8 mouse cellular contexts compared by ENCODE assay signal in genomic region chr3:131271559-131272373, GRCm38 (mm10). TPM values are rescaled to one million over a fixed set of nuclear protein-coding genes. Genes with fewer than 3 reads are reported as not detected.
DNase-seq lines count a peak whose midpoint lies in the region; ATAC-seq and TF ChIP-seq lines count a peak whose summit lies in the region.

Hadh (minus strand) TSS chr3:131272101.

- peaks cover 28% of the 10 kb centered on the region for H3K4me1 ChIP-seq in E14TG2a.4 (replicated peaks; ENCODE audit: low read depth, low read length)
- H3K4me1 ChIP-seq in forebrain, embryonic 13.5 days, result peaks cover 19% of the 10 kb centered on the region
- H3K4me1 ChIP-seq in liver, postnatal 0 days (ENCODE audit: insufficient read depth), result peaks cover 22% of the 10 kb centered on the region
- no peaks in the 10 kb centered on the region for H3K4me1 ChIP-seq in neural tube, embryonic 14.5 days (ENCODE audit: control insufficient read depth, insufficient read depth, low read length)

- TF ChIP-seq EP300 in liver, postnatal 0 days (IDR thresholded peaks at IDR 0.05; ENCODE audit: low read depth), result no peak

- DNase-seq in c-Kit-positive CD71-positive TER-119-positive erythroid progenitor cells, embryonic 14.5 days (ENCODE audit: low spot score), result peak; percentile 71
- peak; percentile 89 to 90 for DNase-seq in heart, postnatal 10 days
- peak; percentile 60 for DNase-seq in large intestine, adult 2 months (ENCODE audit: low read depth, low spot score)
- peak; percentile 92 for DNase-seq in liver, postnatal 0 days
- DNase-seq in testis, postnatal 10 days (ENCODE audit: low spot score), result peak; percentile 93

- H3K27ac ChIP-seq in forebrain, embryonic 13.5 days, result no peak within 1 kb of the TSS
- peak within 1 kb of the TSS; percentile 95 for H3K27ac ChIP-seq in liver, postnatal 0 days (ENCODE audit: low read depth)
- no peak within 1 kb of the TSS for H3K27ac ChIP-seq in neural tube, embryonic 14.5 days (ENCODE audit: low read depth, low read length)

- H3K9ac ChIP-seq in forebrain, embryonic 13.5 days, result peak within 1 kb of the TSS; percentile 63
- H3K9ac ChIP-seq in liver, postnatal 0 days (replicated peaks), result peak within 1 kb of the TSS; percentile 79
- peak within 1 kb of the TSS; percentile 52 for H3K9ac ChIP-seq in neural tube, embryonic 14.5 days (replicated peaks; ENCODE audit: low read depth, low read length)

- intact Hi-C loops in heart, postnatal 10 days (cut with DNase I), result loop anchor here (2.0 kb wide), 1 partner anchor 25 kb away; no protein-coding TSS in a partner anchor

- peaks cover 11% of the 10 kb centered on the region for H3K9me3 ChIP-seq in E14TG2a.4 (ENCODE audit: low read length)
- no peaks in the 10 kb centered on the region for H3K9me3 ChIP-seq in forebrain, embryonic 13.5 days (replicated peaks)
- no peaks in the 10 kb centered on the region for H3K9me3 ChIP-seq in liver, postnatal 0 days (ENCODE audit: low read length)
- no peaks in the 10 kb centered on the region for H3K9me3 ChIP-seq in neural tube, embryonic 14.5 days (ENCODE audit: control insufficient read depth, low read length)

- no peaks in the 10 kb centered on the region for H3K27me3 ChIP-seq in E14TG2a.4 (ENCODE audit: insufficient read depth, low read length)
- H3K27me3 ChIP-seq in forebrain, embryonic 13.5 days, result no peaks in the 10 kb centered on the region
- no peaks in the 10 kb centered on the region for H3K27me3 ChIP-seq in liver, postnatal 0 days (ENCODE audit: insufficient read depth, low read length)
- H3K27me3 ChIP-seq in neural tube, embryonic 14.5 days (ENCODE audit: control insufficient read depth, insufficient read depth, low read length), result no peaks in the 10 kb centered on the region

- peak; percentile 96 for ATAC-seq in forebrain, embryonic 13.5 days
- ATAC-seq in liver, postnatal 0 days, result peak; percentile 87
- ATAC-seq in neural tube, embryonic 14.5 days (ENCODE audit: low read depth), result peak; percentile 96

- TF ChIP-seq CTCF in E14TG2a.4 (conservative IDR thresholded peaks at IDR 0.05; ENCODE audit: low read length), result no peak
- no peak for TF ChIP-seq CTCF in liver, postnatal 0 days (IDR thresholded peaks at IDR 0.05; ENCODE audit: low read depth)

- peak within 1 kb of the TSS; percentile 91 for H3K4me3 ChIP-seq in E14TG2a.4 (replicated peaks; ENCODE audit: low read length)
- peak within 1 kb of the TSS; percentile 53 for H3K4me3 ChIP-seq in forebrain, embryonic 13.5 days
- H3K4me3 ChIP-seq in liver, postnatal 0 days (ENCODE audit: low read depth, low read length), result peak within 1 kb of the TSS; percentile 77
- H3K4me3 ChIP-seq in neural tube, embryonic 14.5 days (ENCODE audit: low read depth, low read length), result peak within 1 kb of the TSS; percentile 60

- peaks cover 27% of the 10 kb centered on the region for H3K36me3 ChIP-seq in E14TG2a.4 (ENCODE audit: insufficient read depth, low read length)
- H3K36me3 ChIP-seq in forebrain, embryonic 13.5 days (ENCODE audit: poor library complexity, severe bottlenecking), result no peaks in the 10 kb centered on the region
- peaks cover 2% of the 10 kb centered on the region; the same call in 1 of the 2 replicates for H3K36me3 ChIP-seq in liver, postnatal 0 days (replicated peaks; ENCODE audit: insufficient read depth, low read length)
- no peaks in the 10 kb centered on the region for H3K36me3 ChIP-seq in neural tube, embryonic 14.5 days (ENCODE audit: control insufficient read depth, insufficient read depth, low read length)

- under 1% methylated on average over 54 of the region's 54 CpGs for WGBS in forebrain, embryonic 13.5 days
- WGBS in large intestine, adult 2 months, result under 1% methylated on average over 54 of the region's 54 CpGs
- under 1% methylated on average over 40 of the region's 54 CpGs for WGBS in liver, postnatal 0 days (ENCODE audit: insufficient replicate concordance)
- under 1% methylated on average over 51 of the region's 54 CpGs for WGBS in neural tube, embryonic 14.5 days

- H3K4me2 ChIP-seq in forebrain, embryonic 13.5 days, result peak within 1 kb of the TSS; percentile 83
- peak within 1 kb of the TSS; percentile 87 for H3K4me2 ChIP-seq in liver, postnatal 0 days (ENCODE audit: low read depth, low read length)
- H3K4me2 ChIP-seq in neural tube, embryonic 14.5 days (ENCODE audit: low read depth, low read length), result peak within 1 kb of the TSS; percentile 67

RNA-seq across cellular contexts. Expression of gene Hadh, which starts in this region (rescaled TPM):
- polyA plus RNA-seq in forebrain, embryonic 13.5 days (2015; fragmentation: Nextera tagmentation; extraction: Ambion mirVana), result 37.2 and 40.9 TPM in 2 replicates
- 100 to 1,000 TPM; 573 to 586 TPM for total RNA-seq in heart, postnatal 10 days (2021)
- 210 and 377 TPM in 2 replicates for polyA plus RNA-seq in large intestine, adult 2 months (2012; rRNA removed)
- polyA plus RNA-seq in liver, postnatal 0 days (2015; fragmentation: Nextera tagmentation; extraction: Ambion mirVana), result 279 and 305 TPM in 2 replicates
- 18.4 and 30.6 TPM in 2 replicates for polyA plus RNA-seq in neural tube, embryonic 14.5 days (2014; fragmentation: Nextera tagmentation; extraction: Ambion mirVana)
